Mouse (Mus musculus) adrenal gland (tissue): Measurements from ENCODE around the gene Exo5.

ENCODE experiments used
- intact Hi-C: fragments of 180-260 bp; cut with DNase I; formaldehyde crosslinking; loops from one replicate; pipeline ENCODE4 v1.15.1; 2025
- microRNA-seq, 2 experiments: library from miRNA; unstranded; fragments of <30 nt; microRNA quantifications; one replicate each; pipeline ENCODE4; 2019

Exo5 gene

DNA sequence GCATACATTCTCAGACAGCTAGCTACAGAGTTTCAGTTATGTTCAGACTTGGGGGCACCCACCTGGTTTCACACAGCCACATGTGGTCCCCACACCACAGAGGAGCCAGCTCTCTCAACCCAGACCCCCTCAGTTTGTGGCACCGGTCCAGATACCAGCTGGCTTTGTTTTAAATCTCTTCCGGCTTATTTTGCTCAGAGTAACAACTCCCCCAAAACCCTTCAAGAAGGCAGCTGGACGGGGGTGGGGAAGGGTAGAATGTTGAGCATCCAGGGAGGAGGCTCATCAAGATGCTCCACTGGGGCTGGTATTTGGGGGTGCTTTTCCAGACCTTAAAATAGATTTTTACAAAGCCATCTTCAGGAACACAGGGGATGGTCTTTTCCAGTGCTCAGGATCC lies 46.1 kb downstream of the Exo5 start:
- intact Hi-C loops, result no loop called here

DNA sequence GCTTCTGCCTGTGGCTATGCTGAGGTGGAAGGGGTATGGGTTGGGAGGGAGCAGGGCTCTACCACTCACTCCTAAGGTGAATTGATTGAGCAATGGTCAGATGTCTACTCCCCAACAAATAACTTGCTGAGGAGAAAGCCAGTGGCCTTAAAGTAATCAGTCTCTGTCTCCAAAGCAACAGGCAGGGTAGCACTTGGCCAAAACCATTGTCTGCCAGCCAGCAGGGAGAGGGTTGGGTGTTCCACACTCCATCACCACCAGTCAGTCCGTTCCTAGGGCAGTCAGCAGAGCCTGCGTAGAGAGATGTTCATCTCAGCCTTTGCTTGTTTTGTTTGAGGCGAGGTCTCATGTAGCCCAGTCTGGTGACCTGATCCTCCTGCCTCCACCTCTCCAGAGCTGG lies 48.9 kb downstream of the Exo5 start:
- intact Hi-C loops, result no loop called here

Small RNA genes within 50 kb of the gene (microRNA-seq; reads per million reads assigned to microRNA genes)
- 0 to 0.86 reads per million in 2 experiments for gene Mir7015
